Mouse (Mus musculus) erythroblast, embryonic 14.5 days (primary cell): Measurements from ENCODE around the gene Olfr1436.
"Not testable (repeated sequence)": the region's sequence is repeated elsewhere in the genome, so short reads cannot be mapped to it uniquely, and the experiment has no call there.

Experiments used
- GATA1 ChIP-seq: IDR thresholded peaks from 2 replicates; pipeline ENCODE4 v1.6.1; 2012; ENCODE audit warnings: low read length, inconsistent platforms, mixed read lengths
- TAL1 ChIP-seq: IDR thresholded peaks from 3 replicates; pipeline ENCODE4 v1.6.1; 2012; ENCODE audit warnings: low read length, inconsistent platforms, mixed read lengths

DNA sequence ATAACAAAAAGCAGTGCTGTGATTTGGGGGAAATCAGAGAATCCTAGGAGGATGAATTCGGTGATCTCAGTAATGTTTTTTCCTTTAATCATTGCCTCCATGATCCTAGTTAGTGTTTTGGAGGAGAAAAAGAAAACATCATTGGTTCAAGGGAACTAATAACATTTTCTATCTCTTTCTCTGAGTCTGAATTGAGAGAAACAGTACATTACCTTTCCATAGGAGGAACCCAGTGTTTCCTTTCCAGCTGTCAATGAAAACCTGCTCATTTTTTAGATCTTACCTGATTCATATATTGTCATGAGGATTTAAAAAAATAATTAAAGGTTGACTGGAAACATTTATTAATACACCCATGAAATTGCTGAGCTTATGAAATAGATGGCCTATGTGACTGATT lies at the start of gene Olfr1436:
- TF ChIP-seq TAL1, GATA1: not testable (repeated sequence)
